Mouse (Mus musculus): ENCODE data around the gene Pde4dip.

The Pde4dip gene

GRCm38 (mm10) chr3:97844163-97844820, 44.2 kb downstream of the Pde4dip start:
- no peak for DNase-seq (ENCODE audit: low spot score in 2 of 2)

- DNase-seq (ENCODE audit: low spot score in 2 of 2) = no peak
Observed at GRCm38 (mm10) chr3:97842641-97843040, 45.9 kb downstream of the Pde4dip start.

- no peak for DNase-seq (ENCODE audit: low spot score in 2 of 2)
Observed at GRCm38 (mm10) chr3:97840439-97840838, 48.1 kb downstream of the Pde4dip start.

- DNase-seq (ENCODE audit: low spot score in 2 of 2) = no peak
Observed at GRCm38 (mm10) chr3:97835888-97836287, 52.6 kb downstream of the Pde4dip start.

DNA sequence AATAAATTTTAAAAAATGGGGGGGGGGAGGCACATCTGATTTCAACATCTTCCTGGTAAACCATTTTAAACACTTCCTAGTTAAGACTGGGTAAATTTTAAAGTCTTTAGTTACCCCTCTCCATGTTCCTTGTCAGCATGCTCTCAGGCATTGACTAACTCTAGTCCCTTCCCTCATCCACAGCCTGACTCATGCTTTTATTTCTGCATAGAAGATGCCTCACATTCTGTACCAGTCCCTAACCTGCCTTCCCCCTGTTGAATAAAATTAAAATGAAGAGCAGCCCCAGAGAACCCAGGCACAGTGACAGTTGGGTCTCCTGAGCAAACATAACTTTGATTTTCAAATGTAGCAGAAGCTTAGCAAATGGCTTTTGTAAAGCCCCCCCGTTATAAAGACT, 53.9 kb downstream of the Pde4dip start:
- no peak for DNase-seq (ENCODE audit: low spot score in 2 of 2)

GRCm38 (mm10) chr3:97831564-97832320, 56.8 kb downstream of the Pde4dip start:
- no peak for DNase-seq (ENCODE audit: low spot score in 2 of 2)

GRCm38 (mm10) chr3:97830622-97831021, 57.9 kb downstream of the Pde4dip start:
- no peak for DNase-seq (ENCODE audit: low spot score in 2 of 2)

- no peak for DNase-seq (ENCODE audit: low spot score in 2 of 2)
Observed at GRCm38 (mm10) chr3:97830122-97830521, 58.4 kb downstream of the Pde4dip start.

GRCm38 (mm10) chr3:97828286-97828685, 60.2 kb downstream of the Pde4dip start:
- no peak for DNase-seq (ENCODE audit: low spot score in 2 of 2)

DNA sequence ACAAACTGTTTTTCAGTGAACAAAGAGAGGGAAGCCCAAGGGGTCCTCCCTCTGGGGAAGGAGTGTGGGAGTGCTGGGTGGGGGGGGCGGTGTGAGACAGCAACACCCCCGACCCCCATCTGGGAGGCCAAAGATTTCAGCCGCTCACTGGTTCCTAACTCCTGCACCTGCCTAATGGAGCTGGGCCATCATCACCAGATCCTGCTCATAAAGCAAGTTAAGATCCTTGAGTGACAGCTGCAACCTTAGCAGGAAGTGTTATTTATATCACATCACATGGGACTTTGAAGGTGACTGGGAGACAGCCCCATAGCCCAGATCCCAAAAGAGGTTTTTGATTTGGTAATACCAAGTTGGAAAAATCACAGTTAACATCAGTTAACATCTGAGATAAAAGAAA, 63.3 kb downstream of the Pde4dip start:
- DNase-seq (ENCODE audit: low spot score in 2 of 2) = no peak

DNA sequence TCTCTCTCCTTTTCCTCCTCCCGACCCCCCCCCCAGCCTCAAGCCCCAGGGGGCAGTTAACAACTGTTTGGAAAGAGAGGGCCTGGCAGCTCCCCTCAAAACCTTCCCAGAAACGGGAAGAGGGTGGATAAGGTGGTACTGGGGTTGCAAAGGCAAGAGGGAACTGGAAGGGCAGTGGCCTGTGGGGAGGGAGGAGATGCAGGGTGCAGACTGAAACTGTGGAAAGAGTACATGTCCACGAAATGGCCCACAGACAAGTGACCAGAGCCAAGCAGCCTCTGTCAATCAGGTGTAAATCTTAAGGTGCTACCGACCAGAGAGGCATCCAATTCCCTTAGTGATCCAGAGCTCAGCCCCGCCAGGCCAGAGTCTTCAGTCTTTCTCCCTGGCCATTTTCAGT, 63.8 kb downstream of the Pde4dip start:
- no peak for DNase-seq (ENCODE audit: low spot score in 2 of 2)

DNA sequence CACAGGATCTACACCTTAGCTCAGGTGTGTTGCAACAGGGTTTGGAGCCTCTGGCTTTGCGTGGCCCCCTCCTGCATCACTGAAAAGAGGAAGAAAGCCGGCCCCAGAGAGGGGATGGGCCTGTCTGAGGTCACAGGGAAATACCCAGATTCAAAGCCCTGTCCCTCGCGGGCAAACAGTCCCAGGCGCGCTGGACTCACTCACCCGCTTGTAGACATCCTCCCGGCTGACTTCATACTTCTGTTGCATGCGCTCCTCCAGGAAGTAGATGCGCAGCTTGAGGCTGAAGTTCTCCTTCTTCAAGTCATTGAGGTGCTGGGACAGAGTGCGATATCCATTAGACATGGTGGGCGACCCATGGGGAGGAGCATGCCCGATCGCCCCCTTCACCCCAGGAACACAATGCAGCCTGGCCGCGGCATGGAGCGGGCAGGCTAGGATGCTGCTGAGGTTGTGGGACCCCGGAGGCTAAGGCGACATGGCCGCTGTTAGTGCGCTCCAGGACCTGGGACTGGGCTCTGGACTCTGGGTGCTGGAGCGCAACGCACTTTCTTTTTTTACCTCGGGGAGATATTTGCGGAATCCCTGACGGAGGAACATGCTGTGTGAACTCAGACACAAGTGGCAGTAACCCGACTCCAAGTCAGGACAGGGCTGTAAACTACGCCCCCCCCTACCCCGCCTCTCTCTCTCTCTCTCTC, 64.3 kb downstream of the Pde4dip start:
- no peak for DNase-seq (ENCODE audit: low spot score in 2 of 2)

- no peak for DNase-seq (ENCODE audit: low spot score in 2 of 2)
Observed at GRCm38 (mm10) chr3:97823438-97823837, 65.1 kb downstream of the Pde4dip start.

- no peak for DNase-seq (ENCODE audit: low spot score in 2 of 2)
Observed at GRCm38 (mm10) chr3:97819050-97819449, 69.5 kb downstream of the Pde4dip start.

GRCm38 (mm10) chr3:97818383-97818982, 70.0 kb downstream of the Pde4dip start:
- DNase-seq (ENCODE audit: low spot score in 2 of 2) = no peak

- no peak for DNase-seq (ENCODE audit: low spot score in 2 of 2)
Observed at GRCm38 (mm10) chr3:97811651-97812399, 76.7 kb downstream of the Pde4dip start.

- DNase-seq (ENCODE audit: low spot score in 2 of 2) = no peak
Observed at GRCm38 (mm10) chr3:97811158-97811557, 77.3 kb downstream of the Pde4dip start.

GRCm38 (mm10) chr3:97810334-97810733, 78.2 kb downstream of the Pde4dip start:
- no peak for DNase-seq (ENCODE audit: low spot score in 2 of 2)

DNA sequence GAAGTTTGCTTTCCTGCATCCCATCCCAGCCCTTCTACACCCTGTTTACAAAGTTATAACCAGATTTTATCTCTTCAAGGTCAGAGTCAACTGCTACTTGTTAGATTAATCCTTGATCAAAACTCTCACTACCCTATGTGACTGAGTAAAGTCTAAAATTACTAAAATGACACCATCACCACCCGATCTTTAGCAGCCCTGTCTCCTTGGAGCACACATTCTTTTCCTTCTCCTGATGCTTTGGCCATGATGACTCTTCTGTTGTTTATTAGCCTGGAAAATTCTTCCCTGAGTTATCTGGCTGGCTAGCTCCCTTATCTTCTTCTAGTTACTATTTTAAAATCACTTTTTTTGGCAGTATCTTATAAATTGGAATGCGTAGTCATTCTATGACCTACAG, 82.9 kb downstream of the Pde4dip start:
- no peak for DNase-seq (ENCODE audit: low spot score in 2 of 2)

DNA sequence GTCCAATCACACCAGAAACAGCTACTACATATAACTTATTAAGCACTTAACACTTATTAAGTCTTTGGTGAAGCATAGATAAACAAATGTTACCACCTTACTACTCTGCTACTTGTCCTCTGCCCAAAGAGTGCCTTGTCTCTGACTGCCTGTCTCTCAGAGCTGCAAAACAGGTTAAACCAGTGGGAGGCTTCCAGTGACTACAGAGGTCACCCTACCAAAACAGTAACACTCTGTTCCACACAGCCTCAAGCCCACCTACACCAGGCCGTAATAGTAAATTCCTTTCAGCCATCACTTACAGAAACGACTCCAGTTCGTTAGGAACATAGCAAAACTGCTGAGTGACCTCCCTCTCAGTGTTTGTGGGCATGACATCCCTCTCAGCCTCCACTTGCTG, 84.8 kb downstream of the Pde4dip start:
- DNase-seq (ENCODE audit: low spot score in 2 of 2) = no peak

DNA sequence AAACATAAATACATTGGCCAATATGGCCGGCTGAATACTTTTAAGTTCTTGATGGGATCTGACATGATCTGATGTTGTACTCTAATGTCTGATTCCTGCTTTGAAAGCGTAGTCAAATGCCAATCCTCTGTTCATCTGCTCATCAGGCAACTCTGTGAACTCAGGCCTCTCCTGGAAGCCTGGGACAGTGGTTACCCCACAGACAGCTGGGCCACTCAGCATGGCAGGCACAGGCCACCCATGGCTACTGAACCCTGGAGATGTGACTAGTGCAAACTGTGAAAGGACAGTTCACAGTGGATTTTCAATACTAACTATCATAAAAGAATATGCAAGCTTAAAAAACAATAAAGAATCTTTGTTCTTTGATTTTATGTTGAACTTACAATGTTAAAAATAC, 85.6 kb downstream of the Pde4dip start:
- DNase-seq (ENCODE audit: low spot score in 2 of 2) = no peak

DNA sequence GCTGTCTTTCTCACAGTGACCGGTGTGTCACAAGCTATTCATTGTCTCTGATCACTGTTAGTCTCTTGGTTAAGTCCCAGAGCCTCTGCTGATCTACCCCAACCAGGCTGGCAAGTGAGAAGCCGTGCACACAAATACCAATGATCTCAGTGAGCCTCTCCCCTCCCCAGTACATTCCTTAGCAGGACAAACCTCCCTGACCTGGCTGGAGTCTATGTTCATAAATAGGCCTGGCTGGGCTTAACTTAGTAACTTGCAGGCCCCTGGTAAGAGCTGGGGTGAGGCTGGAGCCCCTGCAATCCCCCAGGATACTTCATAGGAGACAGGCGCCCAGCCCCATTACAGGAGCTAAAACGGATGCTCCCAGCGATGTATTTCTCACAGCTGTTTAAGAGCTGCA, 86.2 kb downstream of the Pde4dip start:
- no peak for DNase-seq (ENCODE audit: low spot score in 2 of 2)
